Mouse (Mus musculus) inflammation-experienced regulatory T-cells, adult 6 months (primary cell): Measurements from ENCODE around the gene Ipp. TPM values are rescaled to one million over a fixed set of nuclear protein-coding genes. Genes with fewer than 3 reads are reported as not detected.

Experiments
- ATAC-seq: one replicate; pipeline ENCODE4 v1.8.0; 2017
- polyA plus RNA-seq, 3 experiments: library from polyadenylated mRNA; unstranded; fragments of 100-300 nt; shearing (Covaris generic); gene quantifications; one replicate each; pipeline ENCODE4 v1.2.1; 2017

Gene Ipp
- polyA plus RNA-seq, 3 experiments from 2014 or later: 8.9 to 14.9 (median 13.3) TPM

GRCm38 (mm10) chr4:116557306-116558121, 50.2 kb downstream of the Ipp start, which contains the start of gene Gpbp1l1:
Gene Gpbp1l1 (plus strand): TSS chr4:116557658.
- ATAC-seq: peak; percentile 77

- no peak for ATAC-seq
Measured at GRCm38 (mm10) chr4:116558151-116558882, 51.0 kb downstream of the Ipp start.

Other genes starting within 250 kb of the Ipp start
- gene Mast2, start 43.4 kb upstream of the Ipp start, polyA plus RNA-seq: 1 to 10 TPM; 4.5 to 5.5 (median 4.7) TPM
- 10 to 100 TPM; 25.4 to 29.3 (median 26.3) TPM for gene Tmem69, start 48.4 kb downstream of the Ipp start, polyA plus RNA-seq
- gene Gpbp1l1, start 50.1 kb downstream of the Ipp start, polyA plus RNA-seq: 100 to 1,000 TPM in 1 of 3 experiments, 10 to 100 TPM in 2; 94.8 to 100 (median 95.0) TPM
- gene Ccdc17, start 89.1 kb downstream of the Ipp start, polyA plus RNA-seq: 10 to 100 TPM in 2 of 3 experiments, 1 to 10 TPM in 1; 8.5 to 18.5 (median 16.4) TPM
- 10 to 100 TPM; 40.6 to 99.0 (median 47.2) TPM for gene Nasp, start 120.4 kb downstream of the Ipp start, polyA plus RNA-seq
- 100 to 1,000 TPM; 297 to 370 (median 348) TPM for gene Akr1a1, start 144.1 kb downstream of the Ipp start, polyA plus RNA-seq
- 1,000 to 10,000 TPM in 1 of 3 experiments, 100 to 1,000 TPM in 2; 680 to 1,098 (median 710) TPM for gene Prdx1, start 178.0 kb downstream of the Ipp start, polyA plus RNA-seq
- 1 to 10 TPM; 4.5 to 8.3 (median 5.2) TPM for gene Mmachc, start 200.9 kb downstream of the Ipp start, polyA plus RNA-seq
- 10 to 100 TPM; 29.3 to 64.8 (median 54.4) TPM for gene Ccdc163, start 201.0 kb downstream of the Ipp start, polyA plus RNA-seq
- 1 to 10 TPM; 3.0 to 4.3 (median 4.1) TPM for gene Tesk2, start 213.4 kb downstream of the Ipp start, polyA plus RNA-seq